Mouse (Mus musculus): ENCODE results near the gene Clip3. TPM values are rescaled to one million over a fixed set of nuclear protein-coding genes. Genes with fewer than 3 reads are reported as not detected.
A peak's percentile ranks its signal among the peaks of the same experiment; 100 is the strongest.

Clip3 gene
- 88.4 and 120 TPM in 2 replicates for polyA plus RNA-seq (2015; fragmentation: Nextera tagmentation; extraction: Ambion mirVana)

DNA sequence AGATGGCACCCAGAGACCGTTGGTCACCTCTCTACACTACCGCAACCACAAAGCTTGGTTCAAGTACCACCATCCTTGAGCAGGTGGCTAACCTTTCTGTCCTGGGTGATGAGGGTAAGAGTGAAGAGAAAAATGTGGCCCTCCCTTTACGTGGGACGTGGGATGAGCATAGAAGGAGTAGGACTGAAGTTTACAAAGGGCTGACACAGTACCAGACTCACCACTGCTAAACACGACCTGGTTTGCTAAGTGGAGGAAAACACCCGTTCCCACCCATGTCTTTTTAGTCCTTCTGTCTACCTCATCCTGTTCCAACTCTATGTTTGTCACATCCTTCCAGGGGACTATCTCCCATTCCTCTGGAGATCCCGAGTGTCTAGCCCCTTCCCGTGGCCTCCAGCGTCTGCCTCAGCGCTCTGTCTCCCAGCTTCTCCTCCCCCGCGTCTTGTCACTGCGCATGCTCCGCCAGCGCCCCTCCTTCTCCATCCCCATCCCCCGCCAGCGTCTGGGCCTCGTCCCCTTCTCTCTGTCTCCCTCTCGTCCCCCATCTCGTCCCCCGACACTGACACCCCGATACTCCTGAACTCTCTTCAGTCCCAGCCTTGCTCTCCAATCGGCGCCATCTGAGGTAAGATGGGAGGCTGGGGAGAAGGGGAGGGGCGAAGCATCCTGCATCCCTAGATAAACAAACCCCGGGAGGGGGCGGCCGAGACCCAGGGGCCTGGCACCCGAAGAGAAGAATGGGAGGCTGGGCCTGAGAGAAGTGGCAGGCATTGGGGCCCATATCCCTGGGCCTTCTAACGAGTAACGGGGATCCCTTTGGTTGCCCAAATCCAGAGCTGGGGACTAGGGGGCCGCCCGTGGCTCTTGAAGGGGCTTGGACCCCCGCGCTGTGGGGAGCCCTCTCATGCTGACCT, at the start of gene Clip3:
Clip3 (plus strand) TSS at position 514 of the 917 bp plus-strand sequence.
- H3K27ac ChIP-seq (replicated peaks) = peak within 1 kb of the TSS; percentile 83
- H3K4me2 ChIP-seq = peak within 1 kb of the TSS; percentile 85
- peaks cover 36% of the 10 kb centered on the region for H3K4me1 ChIP-seq (replicated peaks)
- H3K36me3 ChIP-seq = peaks cover 25% of the 10 kb centered on the region; the same call in 1 of the 2 replicates
- H3K27me3 ChIP-seq = no peaks in the 10 kb centered on the region
- ATAC-seq (ENCODE audit: low FRiP score, low read depth) = peak; percentile 88
- no peaks in the 10 kb centered on the region for H3K9me3 ChIP-seq
- peak within 1 kb of the TSS; percentile 97 for H3K9ac ChIP-seq
- 7% methylated on average over 35 of the region's 35 CpGs for WGBS
- peak within 1 kb of the TSS; percentile 80 for H3K4me3 ChIP-seq

GRCm38 (mm10) chr7:30251956-30252954, 39.3 kb upstream of the Clip3 start:
- Histone ChIP-seq H3K4me3 (no peak overlapping the region), H3K9me3 (no peaks in the 10 kb centered on the region), H3K27me3 (no peaks in the 10 kb centered on the region), H3K9ac (no peak overlapping the region), H3K36me3 (no peaks in the 10 kb centered on the region), H3K27ac (replicated peaks) (no peak overlapping the region), H3K4me1 (replicated peaks) (no peaks in the 10 kb centered on the region), H3K4me2 (no peak overlapping the region)
- WGBS = 89% methylated on average over 12 of the region's 12 CpGs
- no peak for ATAC-seq (ENCODE audit: low FRiP score, low read depth)

- H3K4me3 ChIP-seq = no peak overlapping the region
- no peak for ATAC-seq (ENCODE audit: low FRiP score, low read depth)
- no peaks in the 10 kb centered on the region for H3K9me3 ChIP-seq
- no peaks in the 10 kb centered on the region for H3K27me3 ChIP-seq
- H3K36me3 ChIP-seq = no peaks in the 10 kb centered on the region
- WGBS = 80% methylated on average over 2 of the region's 2 CpGs
- H3K9ac ChIP-seq = no peak overlapping the region
- H3K4me2 ChIP-seq = no peak overlapping the region
- no peak overlapping the region for H3K27ac ChIP-seq (replicated peaks)
- no peaks in the 10 kb centered on the region for H3K4me1 ChIP-seq (replicated peaks)
These were observed 26.5 kb upstream of the Clip3 start for GRCm38 (mm10) chr7:30265041-30265440.

- Histone ChIP-seq H3K27me3 (no peaks in the 10 kb centered on the region), H3K4me3 (no peak overlapping the region), H3K9ac (no peak overlapping the region), H3K4me1 (replicated peaks) (no peaks in the 10 kb centered on the region), H3K36me3 (no peaks in the 10 kb centered on the region), H3K27ac (replicated peaks) (no peak overlapping the region), H3K4me2 (no peak overlapping the region), H3K9me3 (no peaks in the 10 kb centered on the region)
- ATAC-seq (ENCODE audit: low FRiP score, low read depth) = no peak
- WGBS = 98% methylated on average over 5 of the region's 5 CpGs
These were observed 26.0 kb upstream of the Clip3 start for GRCm38 (mm10) chr7:30265531-30265930.

- Histone ChIP-seq H3K4me3 (no peak overlapping the region), H3K36me3 (no peaks in the 10 kb centered on the region), H3K4me2 (no peak overlapping the region), H3K27ac (replicated peaks) (no peak overlapping the region), H3K27me3 (no peaks in the 10 kb centered on the region), H3K9ac (no peak overlapping the region), H3K9me3 (no peaks in the 10 kb centered on the region), H3K4me1 (replicated peaks) (no peaks in the 10 kb centered on the region)
- 91% methylated on average over 7 of the region's 7 CpGs for WGBS
- no peak for ATAC-seq (ENCODE audit: low FRiP score, low read depth)
These were observed 25.6 kb upstream of the Clip3 start for GRCm38 (mm10) chr7:30265935-30266334.

DNA sequence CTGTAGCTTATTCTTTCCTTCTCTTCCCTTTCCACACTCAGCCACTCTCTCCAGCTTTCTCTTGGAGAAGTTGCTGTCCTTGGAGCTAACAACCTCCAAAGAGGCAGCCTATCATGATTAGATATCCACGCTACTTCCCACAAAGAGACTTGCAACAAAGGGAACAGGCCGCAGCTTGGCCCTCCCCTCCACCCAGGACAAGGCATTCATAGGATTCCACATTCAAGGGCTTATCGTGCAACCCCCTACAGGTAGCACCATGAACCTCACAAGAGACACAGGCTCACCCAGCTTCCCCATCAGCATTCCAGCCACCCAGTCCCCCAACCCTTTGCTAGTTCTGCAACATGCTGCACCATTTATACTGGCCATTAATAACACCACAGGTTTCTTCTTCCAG, 24.7 kb upstream of the Clip3 start:
- 84% methylated on average over 3 of the region's 3 CpGs for WGBS
- Histone ChIP-seq H3K9me3 (no peaks in the 10 kb centered on the region), H3K4me3 (no peak overlapping the region), H3K9ac (no peak overlapping the region), H3K27ac (replicated peaks) (no peak overlapping the region), H3K36me3 (no peaks in the 10 kb centered on the region), H3K4me2 (no peak overlapping the region), H3K4me1 (replicated peaks) (no peaks in the 10 kb centered on the region), H3K27me3 (no peaks in the 10 kb centered on the region)
- ATAC-seq (ENCODE audit: low FRiP score, low read depth) = no peak

DNA sequence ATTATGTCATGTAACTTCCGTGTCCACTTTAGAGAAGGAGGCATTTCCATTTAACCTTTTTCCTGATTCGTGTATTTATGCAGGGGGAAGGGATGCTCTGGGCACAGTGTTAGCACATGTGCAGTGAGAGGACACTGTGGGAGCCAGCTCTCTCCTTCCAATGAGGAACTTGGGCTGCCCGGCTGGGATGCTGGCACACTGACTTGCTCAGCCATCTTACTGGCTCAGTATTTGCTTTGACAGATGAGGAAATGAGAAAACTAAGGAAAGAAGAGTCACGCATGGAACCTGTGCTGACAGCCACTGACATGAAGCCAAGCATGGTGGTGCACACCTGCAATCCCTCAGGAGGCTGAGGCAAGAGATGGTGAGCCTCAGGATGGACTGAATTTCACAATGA, 21.9 kb upstream of the Clip3 start:
- H3K4me1 ChIP-seq (replicated peaks) = no peaks in the 10 kb centered on the region

DNA sequence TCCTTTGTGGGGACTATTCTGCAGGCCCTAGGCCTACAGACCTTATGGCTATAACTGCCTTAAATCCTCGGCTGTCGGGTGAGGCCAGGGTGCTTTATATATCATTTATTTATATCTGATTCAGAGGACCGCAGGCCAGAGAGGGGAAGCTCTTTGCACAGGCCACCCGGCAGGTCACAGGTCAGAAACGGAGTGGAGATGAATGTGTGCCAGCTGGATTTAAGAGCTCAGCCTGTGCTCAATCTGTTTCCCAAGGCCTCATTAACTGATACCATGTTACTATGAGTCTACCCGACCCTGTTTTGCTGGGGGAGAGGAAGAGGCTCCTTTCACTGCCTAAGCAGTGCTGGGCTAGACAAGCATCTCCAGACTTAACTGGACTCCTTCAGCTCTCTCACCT, 17.1 kb upstream of the Clip3 start:
- Histone ChIP-seq H3K9ac (no peak overlapping the region), H3K9me3 (no peaks in the 10 kb centered on the region), H3K4me2 (no peak overlapping the region), H3K27me3 (no peaks in the 10 kb centered on the region), H3K4me1 (replicated peaks) (peaks cover 2% of the 10 kb centered on the region), H3K27ac (replicated peaks) (no peak overlapping the region), H3K4me3 (no peak overlapping the region), H3K36me3 (no peaks in the 10 kb centered on the region)
- ATAC-seq (ENCODE audit: low FRiP score, low read depth) = no peak
- WGBS = 83% methylated on average over 6 of the region's 6 CpGs

More for the DNA sequence above, 21.9 kb upstream of the Clip3 start:
- no peak overlapping the region for H3K27ac ChIP-seq (replicated peaks)
- H3K27me3 ChIP-seq = no peaks in the 10 kb centered on the region
- H3K4me2 ChIP-seq = no peak overlapping the region
- no peaks in the 10 kb centered on the region for H3K9me3 ChIP-seq
- H3K36me3 ChIP-seq = no peaks in the 10 kb centered on the region
- H3K9ac ChIP-seq = no peak overlapping the region
- ATAC-seq (ENCODE audit: low FRiP score, low read depth) = no peak
- H3K4me3 ChIP-seq = no peak overlapping the region
- WGBS = 90% methylated on average over 4 of the region's 4 CpGs

GRCm38 (mm10) chr7:30278911-30279310, 12.6 kb upstream of the Clip3 start:
- Histone ChIP-seq H3K9ac (no peak overlapping the region), H3K4me1 (replicated peaks) (peaks cover 14% of the 10 kb centered on the region), H3K27me3 (no peaks in the 10 kb centered on the region), H3K36me3 (no peaks in the 10 kb centered on the region), H3K27ac (replicated peaks) (no peak overlapping the region), H3K4me2 (0 out of 2 replicates have a peak overlapping the region, but pooled peaks have one; percentile 89), H3K4me3 (peak overlapping the region; percentile 54; the same call in 1 of the 2 replicates), H3K9me3 (no peaks in the 10 kb centered on the region)
- WGBS = 57% methylated on average over 2 of the region's 2 CpGs
- ATAC-seq (ENCODE audit: low FRiP score, low read depth) = no peak

- H3K9ac ChIP-seq = peak overlapping the region; percentile 67
- no peaks in the 10 kb centered on the region for H3K27me3 ChIP-seq
- H3K4me3 ChIP-seq = peak overlapping the region; percentile 54
- H3K4me2 ChIP-seq = peak overlapping the region; percentile 89
- ATAC-seq (ENCODE audit: low FRiP score, low read depth) = no peak
- peak overlapping the region; percentile 96 for H3K27ac ChIP-seq (replicated peaks)
- H3K9me3 ChIP-seq = no peaks in the 10 kb centered on the region
- H3K4me1 ChIP-seq (replicated peaks) = peaks cover 14% of the 10 kb centered on the region
- 0% methylated on average over 6 of the region's 6 CpGs for WGBS
- no peaks in the 10 kb centered on the region for H3K36me3 ChIP-seq
These were observed 12.0 kb upstream of the Clip3 start for GRCm38 (mm10) chr7:30279536-30279935.

DNA sequence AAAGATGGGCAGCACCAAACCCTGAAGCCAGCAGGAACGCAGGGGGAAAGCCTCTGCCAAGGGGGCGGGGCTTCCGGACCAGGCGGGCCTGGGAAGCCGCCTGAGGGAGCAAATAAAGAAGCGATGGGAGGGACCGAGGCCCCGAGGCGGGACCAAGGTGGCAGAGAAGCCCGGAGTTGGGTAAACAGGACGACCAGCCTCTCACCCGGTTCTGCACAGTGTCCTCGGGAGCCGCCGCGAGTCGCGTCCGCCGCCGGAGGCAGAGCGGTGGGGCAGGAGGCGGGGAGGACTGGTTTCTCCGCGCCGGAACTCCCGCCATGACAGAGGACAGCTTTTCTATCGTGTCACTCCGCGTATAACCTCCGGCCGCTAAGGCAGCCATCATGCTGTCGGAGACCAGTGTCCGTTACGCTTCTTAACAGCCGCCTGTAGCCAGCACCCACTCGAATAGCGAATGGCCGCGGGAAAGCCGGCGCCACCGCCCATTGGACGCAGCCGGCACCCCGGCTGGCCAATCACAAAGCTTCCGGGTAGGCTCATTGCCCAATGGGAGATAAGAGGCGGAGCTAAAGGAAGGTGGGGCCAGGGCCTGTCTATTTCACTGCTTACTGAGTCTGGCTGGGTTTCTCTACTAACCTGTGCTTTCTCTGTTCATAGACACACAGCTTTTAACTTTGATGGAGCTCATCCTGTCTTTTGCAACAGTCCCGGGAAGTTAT, 11.4 kb upstream of the Clip3 start, which contains the start of the genes Thap8 and Wdr62:
Thap8 (plus strand) TSS at position 144 of the 719 bp plus-strand sequence.
Wdr62 (minus strand) TSS at position 469 of the 719 bp plus-strand sequence.
- peak within 1 kb of the TSS; percentile 96 for H3K27ac ChIP-seq (replicated peaks)
- H3K9me3 ChIP-seq = no peaks in the 10 kb centered on the region
- H3K9ac ChIP-seq = peak within 1 kb of the TSS; percentile 67
- H3K4me1 ChIP-seq (replicated peaks) = peaks cover 14% of the 10 kb centered on the region
- peak within 1 kb of the TSS; percentile 54 for H3K4me3 ChIP-seq
- H3K27me3 ChIP-seq = no peaks in the 10 kb centered on the region
- H3K4me2 ChIP-seq = peak within 1 kb of the TSS; percentile 89
- ATAC-seq (ENCODE audit: low FRiP score, low read depth) = peak; percentile 96
- WGBS = under 1% methylated on average over 49 of the region's 49 CpGs
- H3K36me3 ChIP-seq = no peaks in the 10 kb centered on the region
